Mouse (Mus musculus) layer of hippocampus, postnatal 25 days (tissue): ENCODE data around the gene Uevld. TPM values are rescaled to one million over a fixed set of nuclear protein-coding genes. Genes with fewer than 3 reads are reported as not detected.

Experiments
- DNase-seq, 2 experiments: peaks; one replicate each; pipeline ENCODE4 v3.0.0; 2022; ENCODE audit warnings: mixed read lengths in 2 of 2, low spot score in 1 of 2; ENCODE audit errors: extremely low spot score in 1 of 2
- total RNA-seq, 2 experiments: library from RNA; stranded (reverse); gene quantifications; 2 replicates each; pipeline ENCODE4 v1.2.3; 2021

Uevld gene
- total RNA-seq, 2 experiments from 2014 or later, result 14.1 to 14.7 TPM

- peak in 1 of 2 experiments; percentile 9 for DNase-seq
These were observed 78.5 kb downstream of the Uevld start for GRCm38 (mm10) chr7:46879851-46880250.

GRCm38 (mm10) chr7:46877255-46877654 is 81.1 kb downstream of the Uevld start:
- DNase-seq, result no peak

- no peak for DNase-seq
These were observed 81.5 kb downstream of the Uevld start for GRCm38 (mm10) chr7:46876841-46877240.

Other genes with a start within 250 kb of the Uevld start
- 10 to 100 TPM in 1 of 2 experiments, 1 to 10 TPM in 1; 9.5 to 10.6 TPM for gene Saal1, start 247.8 kb downstream of the Uevld start, total RNA-seq
- gene Saa3, start 242.8 kb downstream of the Uevld start, total RNA-seq, result not detected
- not detected for gene Saa4, start 225.9 kb downstream of the Uevld start, total RNA-seq
- not detected for gene Saa1, start 215.5 kb downstream of the Uevld start, total RNA-seq
- gene Saa2, start 206.7 kb downstream of the Uevld start, total RNA-seq, result not detected
- 10 to 100 TPM; 12.2 to 18.4 TPM for gene Hps5, start 162.5 kb downstream of the Uevld start, total RNA-seq
- 10 to 100 TPM; 38.8 to 39.9 TPM for gene Gtf2h1, start 162.4 kb downstream of the Uevld start, total RNA-seq
- gene Ldha, start 117.1 kb downstream of the Uevld start, total RNA-seq, result 100 to 1,000 TPM; 303 to 347 TPM
- gene Ldhc, start 97.3 kb downstream of the Uevld start, total RNA-seq, result not detected
- gene Tsg101, start 38.6 kb downstream of the Uevld start, total RNA-seq, result 10 to 100 TPM; 69.3 to 80.6 TPM
- gene Gm9999, start 25.1 kb upstream of the Uevld start, total RNA-seq, result not detected
- gene Spty2d1, start 49.9 kb upstream of the Uevld start, total RNA-seq, result 10 to 100 TPM; 14.2 to 15.5 TPM
- gene Tmem86a, start 92.1 kb upstream of the Uevld start, total RNA-seq, result 10 to 100 TPM; 14.1 to 15.2 TPM
- 100 to 1,000 TPM in 1 of 2 experiments, 10 to 100 TPM in 1; 86.8 to 100 TPM for gene Ptpn5, start 175.2 kb upstream of the Uevld start, total RNA-seq
- gene Mrgpra6, start 246.4 kb upstream of the Uevld start, total RNA-seq, result not detected